Mouse (Mus musculus): ENCODE data around the gene Prkcd.

- no peak for TF ChIP-seq CTCF (IDR thresholded peaks at IDR 0.05; ENCODE audit: control insufficient read depth, insufficient read depth, insufficient read length)
- TF ChIP-seq FOSL1 (IDR thresholded peaks at IDR 0.05; ENCODE audit: insufficient read depth, low read length, poor library complexity, severe bottlenecking), result no peak
Measured at GRCm38 (mm10) chr14:30579180-30579579, 46.8 kb downstream of the Prkcd start.
